Mouse (Mus musculus): ENCODE data around the gene Jkamp. TPM values are rescaled to one million over a fixed set of nuclear protein-coding genes. Genes with fewer than 3 reads are reported as not detected.
A peak's percentile ranks its signal among the peaks of the same experiment; 100 is the strongest.

Jkamp gene
- total RNA-seq, 2 experiments from 2014 or later: 52.4 to 55.6 TPM

- Histone ChIP-seq H3K27ac (peak overlapping the region; percentile 84), H3K4me3 (peak overlapping the region; percentile 67)
- intact Hi-C loops (cut with DNase I): loop anchor here (5.0 to 10.0 kb wide), 3 partner anchors 141 to 679 kb away; partner anchors contain the start of gene Dhrs7
- no peak for TF ChIP-seq CTCF (IDR thresholded peaks at IDR 0.05)
- DNase-seq (ENCODE audit: extremely low spot score in 1 of 2, low spot score in 2 of 2): no peak
Measured at GRCm38 (mm10) chr12:72086166-72086825, 907 bp downstream of the Jkamp start.

DNA sequence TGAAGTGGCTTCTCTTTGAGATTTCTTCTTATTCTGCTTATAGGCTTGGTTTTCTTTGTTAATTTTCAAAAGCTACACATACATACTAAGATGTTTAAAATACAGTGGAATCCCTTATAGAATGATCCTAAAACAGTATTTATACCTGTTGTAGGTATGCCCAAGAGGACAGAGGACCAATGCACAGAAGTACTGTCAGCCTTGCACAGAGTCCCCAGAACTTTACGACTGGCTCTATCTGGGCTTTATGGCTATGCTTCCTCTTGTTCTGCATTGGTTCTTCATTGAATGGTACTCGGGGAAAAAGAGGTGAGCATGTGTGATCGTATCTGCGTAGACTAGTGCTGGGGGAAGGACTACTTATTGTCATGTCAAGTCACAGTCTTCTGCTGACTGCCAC, 4.4 kb downstream of the Jkamp start:
- intact Hi-C loops (cut with DNase I): loop anchor here (5.0 to 10.0 kb wide), 3 partner anchors 137 to 675 kb away; partner anchors contain the start of gene Dhrs7
- H3K27ac ChIP-seq: no peak overlapping the region
- TF ChIP-seq CTCF (IDR thresholded peaks at IDR 0.05): no peak
- DNase-seq (ENCODE audit: extremely low spot score in 1 of 2, low spot score in 2 of 2): no peak
- no peak overlapping the region for H3K4me3 ChIP-seq

GRCm38 (mm10) chr12:72096966-72097365, 11.6 kb downstream of the Jkamp start:
- intact Hi-C loops (cut with DNase I): no loop called here
- DNase-seq (ENCODE audit: extremely low spot score in 1 of 2, low spot score in 2 of 2): no peak
- no peak for TF ChIP-seq CTCF (IDR thresholded peaks at IDR 0.05)
- H3K4me3 ChIP-seq: no peak overlapping the region
- H3K27ac ChIP-seq: no peak overlapping the region

DNA sequence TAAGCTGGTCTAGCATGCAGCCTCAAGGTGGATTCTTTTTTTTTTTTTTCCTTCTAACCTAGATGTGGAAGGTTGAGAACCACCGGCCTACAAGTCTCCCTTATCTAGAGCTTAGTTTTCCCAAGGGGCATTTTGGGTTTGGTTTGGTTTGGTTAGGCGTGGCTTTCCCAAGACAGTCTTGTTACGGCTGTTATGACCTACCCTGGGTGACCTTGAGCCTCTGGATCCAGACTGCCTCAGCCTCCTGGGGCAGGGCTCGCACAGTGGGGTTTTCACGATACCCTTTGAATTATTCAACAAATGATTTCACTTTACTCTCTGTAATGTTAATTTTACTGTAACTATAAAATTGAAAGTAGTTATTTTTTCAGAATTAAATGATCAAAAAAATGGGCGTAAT, 17.4 kb downstream of the Jkamp start:
- no peak for DNase-seq (ENCODE audit: extremely low spot score in 1 of 2, low spot score in 2 of 2)
- intact Hi-C loops (cut with DNase I): loop anchor here (5.0 to 10.0 kb wide), 2 partner anchors 110 to 422 kb away; no protein-coding TSS in a partner anchor
- no peak overlapping the region for H3K27ac ChIP-seq
- no peak for TF ChIP-seq CTCF (IDR thresholded peaks at IDR 0.05)
- no peak overlapping the region for H3K4me3 ChIP-seq

- intact Hi-C loops (cut with DNase I): loop anchor here (1.0 to 10.0 kb wide), 3 partner anchors 108 to 421 kb away; no protein-coding TSS in a partner anchor
- DNase-seq (ENCODE audit: extremely low spot score in 1 of 2, low spot score in 2 of 2): no peak
- Histone ChIP-seq H3K27ac (no peak overlapping the region), H3K4me3 (no peak overlapping the region)
- no peak for TF ChIP-seq CTCF (IDR thresholded peaks at IDR 0.05)
Measured at GRCm38 (mm10) chr12:72104027-72104426, 18.6 kb downstream of the Jkamp start.

DNA sequence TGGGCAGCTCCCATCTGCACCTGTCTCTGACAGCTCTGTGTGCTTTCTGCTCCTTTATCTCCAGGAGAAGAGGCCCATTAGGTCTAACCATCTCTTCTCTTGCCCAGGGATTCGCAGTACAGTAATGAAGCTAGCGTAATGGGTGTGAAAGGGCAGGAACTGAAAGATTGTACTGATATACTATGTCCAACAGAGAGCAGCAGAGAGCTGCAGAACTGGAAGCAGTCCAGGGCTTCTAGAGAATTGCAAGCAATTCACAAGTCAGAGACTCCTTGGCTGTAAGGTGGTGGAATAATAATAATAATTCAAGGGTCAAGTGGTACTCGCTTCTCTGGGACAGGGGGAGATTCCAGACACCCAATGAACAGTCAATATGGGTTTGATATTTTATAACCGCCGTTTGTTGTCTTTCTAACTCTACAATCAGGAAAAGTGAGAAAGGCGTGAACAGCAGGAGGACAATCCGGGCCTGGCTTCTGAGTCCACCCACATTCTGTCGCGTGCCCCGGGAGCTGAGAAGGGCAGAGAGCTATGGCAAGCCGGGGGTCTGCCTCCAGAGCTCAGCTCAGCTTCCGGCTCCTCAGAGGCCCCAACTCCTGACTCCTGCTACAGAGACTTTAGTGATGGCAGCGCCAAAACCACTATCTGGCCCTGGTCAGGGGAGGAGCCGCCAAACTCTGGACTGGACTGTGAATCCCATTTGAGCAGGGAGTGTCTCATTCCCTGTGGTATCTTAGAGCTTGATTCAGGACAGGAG, 19.3 kb downstream of the Jkamp start:
- peak; percentile 84 for TF ChIP-seq CTCF (IDR thresholded peaks at IDR 0.05)
- Histone ChIP-seq H3K4me3 (no peak overlapping the region), H3K27ac (no peak overlapping the region)
- peak; percentile 61 to 65 for DNase-seq (ENCODE audit: extremely low spot score in 1 of 2, low spot score in 2 of 2)
- intact Hi-C loops (cut with DNase I): loop anchor here (1.0 to 10.0 kb wide), 3 partner anchors 108 to 420 kb away; no protein-coding TSS in a partner anchor

DNA sequence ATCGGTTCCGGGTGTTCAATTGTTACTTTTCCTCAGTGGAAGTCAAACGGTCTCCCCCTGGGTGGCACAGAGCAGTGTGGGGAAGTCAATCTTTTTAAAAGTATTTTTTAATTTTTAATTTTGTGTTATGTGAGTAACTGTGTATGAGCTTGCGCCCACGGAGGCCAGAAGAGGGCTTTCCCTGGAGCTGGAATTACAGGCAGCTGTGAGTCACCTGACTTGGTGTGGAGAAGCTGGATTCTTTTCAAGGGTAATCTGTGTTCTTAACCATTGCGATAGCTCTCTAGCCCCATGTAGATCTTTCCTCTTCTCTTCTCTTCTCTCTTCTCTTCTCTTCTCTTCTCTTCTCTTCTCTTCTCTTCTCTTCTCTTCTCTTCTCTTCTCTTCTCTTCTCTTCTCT, 29.7 kb downstream of the Jkamp start:
- no peak for DNase-seq (ENCODE audit: extremely low spot score in 1 of 2, low spot score in 2 of 2)
- intact Hi-C loops (cut with DNase I): no loop called here
- no peak overlapping the region for H3K27ac ChIP-seq
- no peak overlapping the region for H3K4me3 ChIP-seq
- TF ChIP-seq CTCF (IDR thresholded peaks at IDR 0.05): no peak

GRCm38 (mm10) chr12:72115686-72116345, 30.4 kb downstream of the Jkamp start:
- H3K4me3 ChIP-seq: no peak overlapping the region
- DNase-seq (ENCODE audit: extremely low spot score in 1 of 2, low spot score in 2 of 2): no peak
- no peak overlapping the region for H3K27ac ChIP-seq
- intact Hi-C loops (cut with DNase I): no loop called here
- TF ChIP-seq CTCF (IDR thresholded peaks at IDR 0.05): no peak

- no peak for DNase-seq (ENCODE audit: extremely low spot score in 1 of 2, low spot score in 2 of 2)
- intact Hi-C loops (cut with DNase I): no loop called here
- no peak overlapping the region for H3K27ac ChIP-seq
- no peak for TF ChIP-seq CTCF (IDR thresholded peaks at IDR 0.05)
- no peak overlapping the region for H3K4me3 ChIP-seq
Measured at GRCm38 (mm10) chr12:72129203-72129602, 43.8 kb downstream of the Jkamp start.

- TF ChIP-seq CTCF (IDR thresholded peaks at IDR 0.05): no peak
- intact Hi-C loops (cut with DNase I): no loop called here
- H3K4me3 ChIP-seq: no peak overlapping the region
- peak; percentile 26 to 31 for DNase-seq (ENCODE audit: extremely low spot score in 1 of 2, low spot score in 2 of 2)
- peak overlapping the region; percentile 2 for H3K27ac ChIP-seq
Measured at GRCm38 (mm10) chr12:72150786-72151185, 65.4 kb downstream of the Jkamp start.

Small RNA genes within 50 kb of the gene (microRNA-seq; reads per million reads assigned to microRNA genes)
- 0 reads per million in 2 experiments for gene Gm24466

Other genes with a start within 250 kb of the Jkamp start
- 10 to 100 TPM; 12.8 to 16.5 TPM for gene Gpr135, start 14.5 kb upstream of the Jkamp start, total RNA-seq (2021)
- gene L3hypdh, start 150 bp upstream of the Jkamp start, total RNA-seq (2021): 1 to 10 TPM; 2.6 to 3.9 TPM
- not detected for gene Ccdc175, start 99.4 kb downstream of the Jkamp start, total RNA-seq (2021)

Measured in left cerebral cortex, adult 2 months (tissue).